8 mouse cellular contexts compared by ENCODE assay signal in the genomic region with DNA sequence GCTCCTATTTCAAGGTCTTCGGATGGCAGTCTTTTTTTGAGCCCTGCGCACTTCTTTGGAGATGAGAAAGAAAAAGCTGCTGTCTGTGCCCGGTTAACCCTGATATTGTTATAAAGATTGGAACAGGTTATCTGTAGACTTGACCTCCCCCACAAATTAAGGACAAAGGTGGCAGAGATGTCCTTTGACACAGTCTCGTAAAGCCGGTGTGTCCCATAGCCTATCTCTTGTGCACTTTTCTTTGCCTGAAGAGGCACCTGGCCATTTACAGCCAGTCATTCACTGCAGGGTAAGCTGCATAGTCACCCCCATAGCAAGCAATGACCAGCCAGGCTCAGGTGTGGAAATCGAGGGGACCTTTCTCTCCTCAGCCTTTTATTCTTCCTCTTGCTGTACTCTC. TPM values are rescaled to one million over a fixed set of nuclear protein-coding genes. Genes with fewer than 3 reads are reported as not detected.
DNase-seq lines count a peak whose midpoint lies in the region; ATAC-seq and TF ChIP-seq lines count a peak whose summit lies in the region.

No protein-coding gene starts in this region.

- 0 out of 2 replicates have a peak, but pooled peaks have one; percentile 16 for ATAC-seq in frontal cortex, adult (ENCODE audit: low TSS enrichment)
- no peak for ATAC-seq in heart, embryonic 15.5 days (replicated peaks; ENCODE audit: insufficient number of reproducible peaks, insufficient read depth, low FRiP score, low read depth)
- no peak for ATAC-seq in liver, embryonic 13.5 days (ENCODE audit: low read depth)

- peak overlapping the region; percentile 89 for H3K4me3 ChIP-seq in E14TG2a.4 (replicated peaks; ENCODE audit: low read length)
- peak overlapping the region; percentile 76 for H3K4me3 ChIP-seq in heart, embryonic 15.5 days
- H3K4me3 ChIP-seq in liver, embryonic 13.5 days (replicated peaks): peak overlapping the region; percentile 73

- no peaks in the 10 kb centered on the region for H3K27me3 ChIP-seq in E14TG2a.4 (ENCODE audit: insufficient read depth, low read length)
- no peaks in the 10 kb centered on the region for H3K27me3 ChIP-seq in heart, embryonic 15.5 days
- no peaks in the 10 kb centered on the region for H3K27me3 ChIP-seq in liver, embryonic 13.5 days

- peak overlapping the region; percentile 66 for H3K9ac ChIP-seq in heart, embryonic 15.5 days
- peak overlapping the region; percentile 79 for H3K9ac ChIP-seq in liver, embryonic 13.5 days

- peak overlapping the region; percentile 67 for H3K4me2 ChIP-seq in heart, embryonic 15.5 days
- peak overlapping the region; percentile 83 for H3K4me2 ChIP-seq in liver, embryonic 13.5 days

- TF ChIP-seq CTCF in E14TG2a.4 (conservative IDR thresholded peaks at IDR 0.05; ENCODE audit: low read length): no peak

- H3K9me3 ChIP-seq in E14TG2a.4 (ENCODE audit: low read length): no peaks in the 10 kb centered on the region
- H3K9me3 ChIP-seq in heart, embryonic 15.5 days (replicated peaks): no peaks in the 10 kb centered on the region
- H3K9me3 ChIP-seq in liver, embryonic 13.5 days (replicated peaks): no peaks in the 10 kb centered on the region

- H3K27ac ChIP-seq in heart, embryonic 15.5 days: peak overlapping the region; percentile 76
- no peak overlapping the region for H3K27ac ChIP-seq in liver, embryonic 13.5 days

- H3K4me1 ChIP-seq in E14TG2a.4 (replicated peaks; ENCODE audit: low read depth, low read length): peaks cover 48% of the 10 kb centered on the region
- H3K4me1 ChIP-seq in heart, embryonic 15.5 days (replicated peaks): peaks cover 9% of the 10 kb centered on the region
- H3K4me1 ChIP-seq in liver, embryonic 13.5 days (replicated peaks): peaks cover 24% of the 10 kb centered on the region

- H3K36me3 ChIP-seq in E14TG2a.4 (ENCODE audit: insufficient read depth, low read length): peaks cover 8% of the 10 kb centered on the region; the same call in 1 of the 2 replicates
- H3K36me3 ChIP-seq in heart, embryonic 15.5 days: no peaks in the 10 kb centered on the region
- no peaks in the 10 kb centered on the region for H3K36me3 ChIP-seq in liver, embryonic 13.5 days

- 22% methylated on average over 6 of the region's 6 CpGs for WGBS in heart, embryonic 15.5 days
- 32% methylated on average over 6 of the region's 6 CpGs for WGBS in liver, embryonic 13.5 days (ENCODE audit: insufficient replicate concordance)

- no peak for DNase-seq in frontal cortex, postnatal 14 days (ENCODE audit: low spot score in 2 of 2)
- no peak for DNase-seq in liver, embryonic 13.5 days
- DNase-seq in right cerebral cortex, postnatal 25 days: no peak
- DNase-seq in left cerebral cortex, adult 18-20 months (ENCODE audit: low spot score in 2 of 2): no peak
- no peak for DNase-seq in layer of hippocampus, adult 9-11 months

RNA-seq across cellular contexts. Expression of a gene that starts 0.8 kb away (rescaled TPM):
- 73.4 and 74.6 TPM in 2 replicates for polyA plus RNA-seq in heart, embryonic 15.5 days (2015; fragmentation: Nextera tagmentation; extraction: Ambion mirVana)
- polyA plus RNA-seq in liver, embryonic 13.5 days (2015; fragmentation: Nextera tagmentation; extraction: Ambion mirVana): 25.6 and 26.5 TPM in 2 replicates
- 10 to 100 TPM; 11.5 to 13.7 TPM for total RNA-seq in left cerebral cortex, adult 18-20 months (2021)

RNA-seq across cellular contexts. Expression of a gene that starts 13.5 kb away (rescaled TPM):
- polyA plus RNA-seq in heart, embryonic 15.5 days (2015; fragmentation: Nextera tagmentation; extraction: Ambion mirVana): 38.3 and 47.1 TPM in 2 replicates
- polyA plus RNA-seq in liver, embryonic 13.5 days (2015; fragmentation: Nextera tagmentation; extraction: Ambion mirVana): 28.6 and 35.1 TPM in 2 replicates
- total RNA-seq in left cerebral cortex, adult 18-20 months (2021): 10 to 100 TPM; 51.0 to 51.8 TPM

RNA-seq across cellular contexts. Expression of a gene that starts 26.5 kb away (rescaled TPM):
- polyA plus RNA-seq in heart, embryonic 15.5 days (2015; fragmentation: Nextera tagmentation; extraction: Ambion mirVana): 25.7 and 26.8 TPM in 2 replicates
- polyA plus RNA-seq in liver, embryonic 13.5 days (2015; fragmentation: Nextera tagmentation; extraction: Ambion mirVana): 9.5 and 10.6 TPM in 2 replicates
- 10 to 100 TPM; 47.7 to 50.9 TPM for total RNA-seq in left cerebral cortex, adult 18-20 months (2021)
